Mouse (Mus musculus): Measurements from ENCODE around the gene Sbpl. TPM values are rescaled to one million over a fixed set of nuclear protein-coding genes. Genes with fewer than 3 reads are reported as not detected.

Gene Sbpl
- total RNA-seq (2012; rRNA removed) = not detected in 2 replicates

- no peak for DNase-seq (ENCODE audit: low read depth, low spot score)
- no peaks in the 10 kb centered on the region; a peak in 1 of 4 replicates for H3K4me1 ChIP-seq (ENCODE audit: control insufficient read depth in 2 of 2, insufficient read depth in 2 of 2, low read length in 2 of 2, poor library complexity in 1 of 2)
- TF ChIP-seq HCFC1 (IDR thresholded peaks at IDR 0.05; ENCODE audit: borderline replicate concordance, insufficient read depth, low read length) (no peak), ZNF384 (IDR thresholded peaks at IDR 0.05; ENCODE audit: low read depth, low read length) (no peak), ZC3H11A (IDR thresholded peaks at IDR 0.05; ENCODE audit: borderline replicate concordance, low read depth, low read length) (no peak), CHD2 (IDR thresholded peaks at IDR 0.05; ENCODE audit: low read depth, low read length) (no peak), MAFK (IDR thresholded peaks at IDR 0.05; ENCODE audit: insufficient read depth, low read depth, low read length) (no peak)
- no peak within 1 kb of the TSS for H3K9ac ChIP-seq (ENCODE audit: insufficient read depth, low read depth, low read length, poor library complexity, severe bottlenecking)
- H3K9me3 ChIP-seq (ENCODE audit: control insufficient read depth, insufficient read depth, low read depth, low read length) = no peaks in the 10 kb centered on the region
- no peak within 1 kb of the TSS for H3K4me3 ChIP-seq (ENCODE audit: insufficient read depth in 1 of 2, low read depth in 1 of 2, low read length in 2 of 2, poor library complexity in 1 of 2, severe bottlenecking in 1 of 2)
- no peaks in the 10 kb centered on the region for H3K36me3 ChIP-seq (ENCODE audit: control insufficient read depth, insufficient read depth, low read length, poor library complexity, severe bottlenecking)
- H3K27ac ChIP-seq (ENCODE audit: insufficient read depth, low read depth, low read length, poor library complexity, severe bottlenecking) = no peak within 1 kb of the TSS
- in situ Hi-C loops (cut with MboI; ENCODE audit: low sequenced_read_pairs in 2 of 2, unreplicated experiment in 2 of 2) = no loop called here
Observed at GRCm38 (mm10) chr17:23955174-23955573, at the start of gene Sbpl. Gene Sbpl (minus strand): TSS chr17:23955274.

- TF ChIP-seq ZNF384 (IDR thresholded peaks at IDR 0.05; ENCODE audit: low read depth, low read length) = no peak
- no peak for TF ChIP-seq MAFK (IDR thresholded peaks at IDR 0.05; ENCODE audit: insufficient read depth, low read depth, low read length)
- no peak for TF ChIP-seq ZC3H11A (IDR thresholded peaks at IDR 0.05; ENCODE audit: borderline replicate concordance, low read depth, low read length)
- no peak overlapping the region for H3K27ac ChIP-seq (ENCODE audit: insufficient read depth, low read depth, low read length, poor library complexity, severe bottlenecking)
- no peak overlapping the region for H3K4me3 ChIP-seq (ENCODE audit: insufficient read depth in 1 of 2, low read depth in 1 of 2, low read length in 2 of 2, poor library complexity in 1 of 2, severe bottlenecking in 1 of 2)
- no peaks in the 10 kb centered on the region for H3K36me3 ChIP-seq (ENCODE audit: control insufficient read depth, insufficient read depth, low read length, poor library complexity, severe bottlenecking)
- in situ Hi-C loops (cut with MboI; ENCODE audit: low sequenced_read_pairs in 2 of 2, unreplicated experiment in 2 of 2) = no loop called here
- no peak overlapping the region for H3K9ac ChIP-seq (ENCODE audit: insufficient read depth, low read depth, low read length, poor library complexity, severe bottlenecking)
- H3K9me3 ChIP-seq (ENCODE audit: control insufficient read depth, insufficient read depth, low read depth, low read length) = no peaks in the 10 kb centered on the region
- H3K4me1 ChIP-seq (ENCODE audit: control insufficient read depth in 2 of 2, insufficient read depth in 2 of 2, low read length in 2 of 2, poor library complexity in 1 of 2) = peaks cover 2% of the 10 kb centered on the region in 2 experiments; a peak in 1 of 4 replicates
- DNase-seq (ENCODE audit: low read depth, low spot score) = no peak
Observed at GRCm38 (mm10) chr17:24004071-24004665, 49.1 kb upstream of the Sbpl start.

GRCm38 (mm10) chr17:24000404-24000803 is 45.3 kb upstream of the Sbpl start:
- Histone ChIP-seq H3K4me3 (ENCODE audit: insufficient read depth in 1 of 2, low read depth in 1 of 2, low read length in 2 of 2, poor library complexity in 1 of 2, severe bottlenecking in 1 of 2) (no peak overlapping the region), H3K9ac (ENCODE audit: insufficient read depth, low read depth, low read length, poor library complexity, severe bottlenecking) (no peak overlapping the region), H3K9me3 (ENCODE audit: control insufficient read depth, insufficient read depth, low read depth, low read length) (no peaks in the 10 kb centered on the region), H3K4me1 (ENCODE audit: control insufficient read depth in 2 of 2, insufficient read depth in 2 of 2, low read length in 2 of 2, poor library complexity in 1 of 2) (peaks cover 2 to 10% of the 10 kb centered on the region in 2 experiments; a peak in 1 of 4 replicates), H3K36me3 (ENCODE audit: control insufficient read depth, insufficient read depth, low read length, poor library complexity, severe bottlenecking) (no peaks in the 10 kb centered on the region), H3K27ac (ENCODE audit: insufficient read depth, low read depth, low read length, poor library complexity, severe bottlenecking) (no peak overlapping the region)
- no peak for DNase-seq (ENCODE audit: low read depth, low spot score)
- in situ Hi-C loops (cut with MboI; ENCODE audit: low sequenced_read_pairs in 2 of 2, unreplicated experiment in 2 of 2) = no loop called here
- TF ChIP-seq ZC3H11A (IDR thresholded peaks at IDR 0.05; ENCODE audit: borderline replicate concordance, low read depth, low read length) = no peak
- no peak for TF ChIP-seq CHD2 (IDR thresholded peaks at IDR 0.05; ENCODE audit: low read depth, low read length)
- TF ChIP-seq MAFK (IDR thresholded peaks at IDR 0.05; ENCODE audit: insufficient read depth, low read depth, low read length) = no peak
- TF ChIP-seq ZNF384 (IDR thresholded peaks at IDR 0.05; ENCODE audit: low read depth, low read length) = no peak
- TF ChIP-seq HCFC1 (IDR thresholded peaks at IDR 0.05; ENCODE audit: borderline replicate concordance, insufficient read depth, low read length) = no peak

GRCm38 (mm10) chr17:23998383-23998782 is 43.3 kb upstream of the Sbpl start:
- TF ChIP-seq ZNF384 (IDR thresholded peaks at IDR 0.05; ENCODE audit: low read depth, low read length) = no peak
- no peak for TF ChIP-seq HCFC1 (IDR thresholded peaks at IDR 0.05; ENCODE audit: borderline replicate concordance, insufficient read depth, low read length)
- TF ChIP-seq MAFK (IDR thresholded peaks at IDR 0.05; ENCODE audit: insufficient read depth, low read depth, low read length) = no peak
- Histone ChIP-seq H3K4me3 (ENCODE audit: insufficient read depth in 1 of 2, low read depth in 1 of 2, low read length in 2 of 2, poor library complexity in 1 of 2, severe bottlenecking in 1 of 2) (no peak overlapping the region), H3K9ac (ENCODE audit: insufficient read depth, low read depth, low read length, poor library complexity, severe bottlenecking) (no peak overlapping the region), H3K4me1 (ENCODE audit: control insufficient read depth in 2 of 2, insufficient read depth in 2 of 2, low read length in 2 of 2, poor library complexity in 1 of 2) (peaks cover 2 to 10% of the 10 kb centered on the region in 2 experiments; a peak in 2 of 4 replicates), H3K36me3 (ENCODE audit: control insufficient read depth, insufficient read depth, low read length, poor library complexity, severe bottlenecking) (no peaks in the 10 kb centered on the region), H3K27ac (ENCODE audit: insufficient read depth, low read depth, low read length, poor library complexity, severe bottlenecking) (no peak overlapping the region), H3K9me3 (ENCODE audit: control insufficient read depth, insufficient read depth, low read depth, low read length) (no peaks in the 10 kb centered on the region)
- DNase-seq (ENCODE audit: low read depth, low spot score) = no peak
- in situ Hi-C loops (cut with MboI; ENCODE audit: low sequenced_read_pairs in 2 of 2, unreplicated experiment in 2 of 2) = no loop called here

- Histone ChIP-seq H3K4me1 (ENCODE audit: control insufficient read depth in 2 of 2, insufficient read depth in 2 of 2, low read length in 2 of 2, poor library complexity in 1 of 2) (peaks cover 2 to 14% of the 10 kb centered on the region in 2 experiments; a peak in 2 of 4 replicates), H3K36me3 (ENCODE audit: control insufficient read depth, insufficient read depth, low read length, poor library complexity, severe bottlenecking) (no peaks in the 10 kb centered on the region), H3K27ac (ENCODE audit: insufficient read depth, low read depth, low read length, poor library complexity, severe bottlenecking) (peak within 1 kb of the TSS; percentile 16; the same call in 1 of the 2 replicates), H3K9me3 (ENCODE audit: control insufficient read depth, insufficient read depth, low read depth, low read length) (no peaks in the 10 kb centered on the region), H3K9ac (ENCODE audit: insufficient read depth, low read depth, low read length, poor library complexity, severe bottlenecking) (no peak within 1 kb of the TSS), H3K4me3 (ENCODE audit: insufficient read depth in 1 of 2, low read depth in 1 of 2, low read length in 2 of 2, poor library complexity in 1 of 2, severe bottlenecking in 1 of 2) (no peak within 1 kb of the TSS)
- no peak for DNase-seq (ENCODE audit: low read depth, low spot score)
- TF ChIP-seq ZNF384 (IDR thresholded peaks at IDR 0.05; ENCODE audit: low read depth, low read length) = no peak
- TF ChIP-seq CHD2 (IDR thresholded peaks at IDR 0.05; ENCODE audit: low read depth, low read length) = no peak
- no peak for TF ChIP-seq HCFC1 (IDR thresholded peaks at IDR 0.05; ENCODE audit: borderline replicate concordance, insufficient read depth, low read length)
- no peak for TF ChIP-seq MAFK (IDR thresholded peaks at IDR 0.05; ENCODE audit: insufficient read depth, low read depth, low read length)
- no peak for TF ChIP-seq ZC3H11A (IDR thresholded peaks at IDR 0.05; ENCODE audit: borderline replicate concordance, low read depth, low read length)
- in situ Hi-C loops (cut with MboI; ENCODE audit: low sequenced_read_pairs in 2 of 2, unreplicated experiment in 2 of 2) = no loop called here
Observed at GRCm38 (mm10) chr17:23997901-23998300, 42.8 kb upstream of the Sbpl start, which contains the start of gene Prss22. Gene Prss22 (minus strand): TSS chr17:23998100.

Measured in ES-E14 (cell line).